Mouse (Mus musculus): Measurements from ENCODE around the gene Mpg.

GRCm38 (mm10) chr11:32189434-32189833 lies 36.9 kb upstream of the Mpg start:
- no peak for TF ChIP-seq GATA1 (IDR thresholded peaks at IDR 0.05; ENCODE audit: borderline replicate concordance, low read length)
- TF ChIP-seq FLI1 (IDR thresholded peaks at IDR 0.05; ENCODE audit: low read length) = no peak

All from megakaryocyte, embryonic 14.5 days (primary cell).